Mouse (Mus musculus) midbrain, postnatal 0 days (tissue): Measurements from ENCODE around the gene Ldah. TPM values are rescaled to one million over a fixed set of nuclear protein-coding genes. Genes with fewer than 3 reads are reported as not detected.

Source experiments
- ATAC-seq: fragments of 200-750 bp; cut with Nextera tagmentation; 2 replicates; pipeline ENCODE4 v1.8.0; 2017; ENCODE audit warnings: moderate number of reproducible peaks, mild to moderate bottlenecking, moderate TSS enrichment, moderate library complexity; ENCODE audit not compliant: low FRiP score
- DNase-seq: peaks from one replicate; pipeline ENCODE4 v3.0.0-alpha.2; 2015; ENCODE audit warnings: low spot score
- H3K27ac ChIP-seq: fragments of 300-500 bp; sonication (generic); 2 replicates; pipeline ENCODE4 v1.5.1; 2014; ENCODE audit warnings: low read depth, mild to moderate bottlenecking, low read length, mixed read lengths
- H3K27me3 ChIP-seq: fragments of 300-500 bp; sonication (generic); 2 replicates; pipeline ENCODE4 v1.6.1; 2014; ENCODE audit warnings: low read length, control low read depth, mixed read lengths; ENCODE audit not compliant: insufficient read depth
- H3K36me3 ChIP-seq: fragments of 300-500 bp; sonication (generic); 2 replicates; pipeline ENCODE4 v1.6.1; 2014; ENCODE audit warnings: low read length, control low read depth, mixed read lengths; ENCODE audit not compliant: insufficient read depth
- H3K4me1 ChIP-seq: fragments of 300-500 bp; sonication (generic); 2 replicates; pipeline ENCODE4 v1.6.1; 2014; ENCODE audit warnings: mild to moderate bottlenecking, control low read depth, antibody characterized with exemption, low read length, mixed read lengths; ENCODE audit not compliant: insufficient read depth
- H3K4me2 ChIP-seq: fragments of 300-500 bp; sonication (generic); 2 replicates; pipeline ENCODE4 v1.6.1; 2014; ENCODE audit warnings: low read depth, mild to moderate bottlenecking, low read length, mixed read lengths; ENCODE audit not compliant: poor library complexity, severe bottlenecking
- H3K4me3 ChIP-seq: fragments of 300-500 bp; sonication (generic); 2 replicates; pipeline ENCODE4 v1.5.1; 2014; ENCODE audit warnings: low read depth, mild to moderate bottlenecking, low read length, moderate library complexity
- H3K9ac ChIP-seq: fragments of 300-500 bp; sonication (generic); replicated peaks from 2 replicates; pipeline ENCODE4 v1.6.1; 2014; ENCODE audit warnings: mild to moderate bottlenecking, low read length, moderate library complexity, mixed read lengths; ENCODE audit not compliant: poor library complexity, severe bottlenecking
- H3K9me3 ChIP-seq: fragments of 300-500 bp; sonication (generic); 2 replicates; pipeline ENCODE4 v1.6.1; 2016; ENCODE audit warnings: low read length, control low read depth
- CTCF ChIP-seq: IDR thresholded peaks from 2 replicates; pipeline ENCODE4 v1.5.1; 2016; ENCODE audit warnings: antibody characterized with exemption, mild to moderate bottlenecking
- WGBS: fragments of 180-500 bp; shearing (Covaris S2); extraction: QIAGEN DNeasy Blood & Tissue Kit; methylation state at CpG from one replicate; pipeline ENCODE4 v1.1.7; 2014; 5-methylcytosine and 5-hydroxymethylcytosine counted together
- polyA plus RNA-seq: library from polyadenylated mRNA; unstranded; fragments of >200 nt; fragmentation: Nextera tagmentation; extraction: Ambion mirVana; gene quantifications from 2 replicates; pipeline ENCODE4 v1.2.1, GENCODE M21; 2015
- total RNA-seq: library from RNA; depleted of rRNA; stranded (reverse); fragments of >200 nt; gene quantifications from 2 replicates; pipeline ENCODE4 v1.2.3, GENCODE M21; 2014

Gene Ldah
- total and polyA plus RNA-seq, 2 experiments from 2014 or later: 52.4 to 58.7 TPM

DNA sequence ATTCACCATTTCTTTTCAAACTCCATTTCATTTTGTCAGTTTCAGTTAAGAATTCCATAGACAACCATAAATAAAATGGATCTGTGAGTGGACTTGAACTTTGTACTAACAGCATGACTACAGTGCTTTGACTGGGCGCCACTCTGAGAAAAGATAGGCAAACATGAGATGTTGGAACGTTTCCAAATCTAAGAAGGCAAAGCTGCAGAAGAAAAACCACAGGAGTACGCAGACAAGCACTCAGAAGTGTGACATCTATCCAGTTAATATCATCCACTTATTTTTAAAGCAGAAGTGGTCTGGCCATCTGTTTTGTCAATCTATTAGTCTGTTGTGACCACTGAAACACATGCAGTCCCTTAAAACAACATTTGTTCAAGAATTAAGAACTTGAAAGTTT lies 18.2 kb upstream of the Ldah start:
- no peak for TF ChIP-seq CTCF
- Histone ChIP-seq H3K9ac (no peak overlapping the region), H3K27me3 (no peaks in the 10 kb centered on the region), H3K9me3 (no peaks in the 10 kb centered on the region), H3K36me3 (no peaks in the 10 kb centered on the region), H3K4me3 (no peak overlapping the region), H3K27ac (no peak overlapping the region), H3K4me2 (no peak overlapping the region), H3K4me1 (no peaks in the 10 kb centered on the region)
- ATAC-seq (no peak), DNase-seq (no peak)
- 71% methylated on average over 3 of the region's 3 CpGs for WGBS

DNA sequence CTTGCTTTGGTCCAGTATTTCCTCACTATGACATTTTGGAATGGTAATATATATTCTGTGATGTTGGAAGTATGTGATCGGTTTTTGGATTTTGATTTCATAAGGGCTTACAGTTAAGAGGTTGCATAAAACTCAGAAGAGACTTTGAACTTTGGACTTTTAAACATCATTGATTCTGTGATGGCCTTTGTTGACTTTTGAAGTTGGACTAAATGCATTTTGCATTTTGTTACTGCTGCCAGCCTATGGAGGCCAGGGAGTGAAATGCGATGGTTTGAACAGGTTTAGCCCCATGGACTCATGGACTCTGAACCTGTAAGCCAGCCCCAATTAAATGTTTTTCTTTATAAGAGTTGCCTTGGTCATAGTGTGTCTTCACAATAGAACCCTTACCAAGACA lies 2.2 kb upstream of the Ldah start:
- Histone ChIP-seq H3K4me3 (no peak overlapping the region), H3K4me1 (no peaks in the 10 kb centered on the region; the same call in 1 of the 2 replicates), H3K9me3 (no peaks in the 10 kb centered on the region), H3K4me2 (no peak overlapping the region), H3K27ac (no peak overlapping the region), H3K36me3 (no peaks in the 10 kb centered on the region), H3K27me3 (no peaks in the 10 kb centered on the region), H3K9ac (no peak overlapping the region)
- DNase-seq: no peak
- no peak for ATAC-seq
- TF ChIP-seq CTCF: no peak
- WGBS: 91% methylated on average over 2 of the region's 2 CpGs

DNA sequence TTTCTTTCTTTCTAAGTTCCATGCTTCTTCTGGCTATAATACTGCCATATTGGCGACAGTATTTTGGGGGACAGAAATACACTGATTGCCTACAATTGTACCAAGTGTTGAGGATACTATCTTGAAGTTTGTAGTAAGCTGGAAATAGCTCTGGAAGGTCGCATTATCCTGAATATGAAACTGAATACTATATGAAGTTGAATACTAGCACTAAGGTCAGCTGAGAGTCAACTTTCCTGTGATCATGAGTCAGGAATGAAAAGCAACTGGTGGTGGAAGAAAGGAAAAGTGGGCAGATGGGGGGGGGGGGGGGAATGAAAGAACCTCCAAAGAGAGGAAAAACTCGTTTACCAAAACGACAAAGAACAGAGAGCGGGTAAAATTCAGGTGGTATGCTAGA lies 329 bp upstream of the Ldah start:
- 19% methylated on average over 5 of the region's 5 CpGs for WGBS
- Histone ChIP-seq H3K36me3 (no peaks in the 10 kb centered on the region), H3K4me1 (no peaks in the 10 kb centered on the region; the same call in 1 of the 2 replicates), H3K4me3 (peak overlapping the region; percentile 68), H3K27ac (no peak overlapping the region), H3K4me2 (peak overlapping the region; percentile 79), H3K9ac (peak overlapping the region; percentile 83), H3K27me3 (no peaks in the 10 kb centered on the region), H3K9me3 (no peaks in the 10 kb centered on the region)
- DNase-seq: no peak
- TF ChIP-seq CTCF: no peak
- ATAC-seq: peak; percentile 9; the same call in 1 of the 2 replicates

DNA sequence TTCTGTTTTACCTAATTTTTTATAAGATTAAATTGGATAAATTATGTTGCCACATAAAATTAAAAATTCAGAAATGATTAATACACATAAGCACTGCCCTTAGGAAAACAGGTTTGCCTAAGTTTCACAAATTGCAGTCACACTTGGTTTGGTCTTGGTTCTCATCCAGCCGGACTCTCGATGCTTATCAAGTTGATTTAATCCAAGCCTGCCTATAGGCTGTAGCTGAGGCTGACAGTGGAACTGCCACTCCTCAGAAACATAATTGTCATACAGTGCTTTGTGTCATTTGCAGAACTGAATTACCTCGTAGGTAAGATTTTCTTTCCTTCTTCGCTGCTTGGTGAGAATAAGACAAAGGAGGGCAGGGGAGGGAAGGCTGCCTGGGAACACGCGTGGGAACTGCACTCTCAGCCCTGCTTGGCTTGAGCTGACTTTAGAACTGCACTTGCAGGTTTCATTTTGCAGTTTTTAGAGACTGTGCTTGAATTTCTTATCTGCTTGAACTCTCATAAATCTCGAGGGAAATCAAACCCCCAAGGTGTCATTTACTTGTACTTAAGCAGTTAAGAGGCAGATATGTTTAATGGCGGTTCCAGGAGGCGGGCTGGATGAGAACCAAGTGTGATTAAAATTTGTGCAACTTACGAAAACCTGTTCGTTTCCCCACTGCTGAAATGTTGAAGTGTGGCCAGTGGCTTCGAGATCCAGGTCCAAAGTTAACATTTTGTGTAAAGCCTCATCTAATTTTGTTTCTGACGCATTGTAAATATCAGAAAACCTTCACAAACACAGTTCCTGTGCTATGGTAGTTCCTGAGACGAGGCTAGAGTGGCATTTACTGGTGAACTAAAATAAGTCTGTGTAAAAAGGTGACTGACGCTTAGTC lies 8.7 kb downstream of the Ldah start:
- no peak for TF ChIP-seq CTCF
- H3K4me3 ChIP-seq: no peak overlapping the region
- H3K9ac ChIP-seq: no peak overlapping the region
- no peaks in the 10 kb centered on the region for H3K27me3 ChIP-seq
- 80% methylated on average over 15 of the region's 15 CpGs for WGBS
- DNase-seq (no peak), ATAC-seq (no peak)
- H3K27ac ChIP-seq: no peak overlapping the region
- H3K36me3 ChIP-seq: 0 out of 2 replicates have a peak, but pooled peaks cover 4% of the 10 kb centered on the region
- no peaks in the 10 kb centered on the region for H3K4me1 ChIP-seq
- no peaks in the 10 kb centered on the region for H3K9me3 ChIP-seq
- H3K4me2 ChIP-seq: no peak overlapping the region

DNA sequence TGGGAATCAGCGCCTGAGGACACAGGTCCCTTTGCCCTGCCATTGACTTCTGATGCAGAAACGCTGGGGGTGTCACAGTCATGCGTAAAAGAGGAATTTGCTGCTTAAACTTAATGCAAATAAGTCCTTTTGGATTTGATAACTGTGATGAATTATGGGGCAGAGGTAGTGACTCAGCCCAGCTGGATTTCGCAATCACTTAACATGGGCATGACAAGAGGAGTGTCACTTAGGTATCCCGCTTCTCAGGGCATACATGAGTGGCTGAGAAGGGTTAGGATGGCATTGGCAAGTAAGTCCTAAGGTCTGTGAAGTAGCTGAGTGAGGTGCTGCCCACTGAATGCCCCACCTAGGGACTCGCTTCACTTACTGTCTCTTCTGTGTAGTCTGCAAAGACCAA lies 15.1 kb downstream of the Ldah start:
- TF ChIP-seq CTCF: no peak
- H3K9ac ChIP-seq: no peak overlapping the region
- H3K4me1 ChIP-seq: no peaks in the 10 kb centered on the region
- H3K9me3 ChIP-seq: no peaks in the 10 kb centered on the region
- no peak overlapping the region for H3K4me2 ChIP-seq
- ATAC-seq (no peak), DNase-seq (no peak)
- H3K4me3 ChIP-seq: no peak overlapping the region
- no peak overlapping the region for H3K27ac ChIP-seq
- no peaks in the 10 kb centered on the region for H3K27me3 ChIP-seq
- H3K36me3 ChIP-seq: 0 out of 2 replicates have a peak, but pooled peaks cover 7% of the 10 kb centered on the region
- WGBS: 95% methylated on average over 6 of the region's 6 CpGs

DNA sequence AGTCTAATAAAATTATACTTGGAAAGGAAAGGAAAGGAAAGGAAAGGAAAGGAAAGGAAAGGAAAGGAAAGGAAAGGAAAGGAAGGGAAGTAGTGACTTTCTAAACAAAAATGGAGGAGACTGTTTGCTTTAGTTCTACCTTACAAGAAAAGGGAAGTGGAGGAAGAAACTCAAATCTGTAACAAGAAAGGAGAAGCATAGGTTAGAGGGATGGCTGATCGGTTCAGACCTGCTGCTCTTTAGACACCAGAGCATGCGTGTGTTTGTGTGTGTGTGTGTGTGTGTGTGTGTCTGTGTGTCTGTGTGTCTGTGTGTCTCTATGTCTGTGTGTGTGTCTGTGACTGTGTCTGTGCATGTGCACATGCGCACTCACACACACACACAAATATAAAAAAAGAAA lies 23.2 kb downstream of the Ldah start:
- Histone ChIP-seq H3K27ac (no peak overlapping the region), H3K9me3 (no peaks in the 10 kb centered on the region), H3K36me3 (0 out of 2 replicates have a peak, but pooled peaks cover 5% of the 10 kb centered on the region), H3K4me3 (no peak overlapping the region), H3K9ac (no peak overlapping the region), H3K27me3 (no peaks in the 10 kb centered on the region), H3K4me2 (no peak overlapping the region), H3K4me1 (no peaks in the 10 kb centered on the region)
- ATAC-seq (no peak), DNase-seq (no peak)
- 96% methylated on average over 3 of the region's 3 CpGs for WGBS
- no peak for TF ChIP-seq CTCF
